Mouse (Mus musculus) MEL (cell line): ENCODE measurements around the gene Ikbkg.

Experiments used
- CHD2 ChIP-seq: IDR thresholded peaks from 2 replicates; pipeline ENCODE4 v1.6.1; 2011; ENCODE audit warnings: low read length, improper control_type of control experiment
- CTCF ChIP-seq, 3 experiments: IDR thresholded peaks in 2 of 3; conservative IDR thresholded peaks in 1 of 3; 2 replicates each; pipeline ENCODE4 v1.5.1; 2011 to 2012; ENCODE audit warnings: low read length in 3 of 3, low read depth in 2 of 3, mild to moderate bottlenecking in 2 of 3, improper control_type of control experiment in 1 of 3, inconsistent platforms in 1 of 3, mixed read lengths in 1 of 3, moderate library complexity in 1 of 3; ENCODE audit not compliant: control insufficient read depth in 1 of 3, insufficient read depth in 1 of 3, poor library complexity in 1 of 3, severe bottlenecking in 1 of 3
- EP300 ChIP-seq, 2 experiments: IDR thresholded peaks; 2 replicates each; pipeline ENCODE4 v1.6.1; 2011; ENCODE audit warnings: improper control_type of control experiment in 2 of 2, low read length in 2 of 2, low read depth in 1 of 2, mild to moderate bottlenecking in 1 of 2
- GATA1 ChIP-seq: IDR thresholded peaks from 2 replicates; pipeline ENCODE4 v1.6.1; 2011; ENCODE audit warnings: low read depth, low read length, improper control_type of control experiment
- HCFC1 ChIP-seq: IDR thresholded peaks from 2 replicates; pipeline ENCODE4 v1.6.1; 2012; ENCODE audit warnings: low read depth, mild to moderate bottlenecking, inconsistent platforms, low read length, improper control_type of control experiment, moderate library complexity
- MAX ChIP-seq: IDR thresholded peaks from 2 replicates; pipeline ENCODE4 v1.6.1; 2011; ENCODE audit warnings: low read length, improper control_type of control experiment
- MAZ ChIP-seq: IDR thresholded peaks from 2 replicates; pipeline ENCODE4 v1.6.1; 2012; ENCODE audit warnings: low read depth, mild to moderate bottlenecking, inconsistent platforms, low read length, improper control_type of control experiment
- MEF2A ChIP-seq: IDR thresholded peaks from 2 replicates; pipeline ENCODE4 v1.6.1; 2014; ENCODE audit warnings: low read depth, mild to moderate bottlenecking, inconsistent platforms, low read length, improper control_type of control experiment; ENCODE audit not compliant: poor library complexity, insufficient replicate concordance, severe bottlenecking; ENCODE audit errors: extremely low read depth
- NELFE ChIP-seq: IDR thresholded peaks from 2 replicates; pipeline ENCODE4 v1.6.1; 2011; ENCODE audit warnings: low read depth, low read length, improper control_type of control experiment
- POLR2A ChIP-seq, 2 experiments: IDR thresholded peaks; 2 replicates each; pipeline ENCODE4 v1.6.1; 2011 to 2012; ENCODE audit warnings: low read length in 2 of 2, mild to moderate bottlenecking in 2 of 2, control low read depth in 1 of 2, improper control_type of control experiment in 1 of 2, low read depth in 1 of 2, moderate library complexity in 1 of 2; ENCODE audit not compliant: control insufficient read depth in 1 of 2, insufficient read depth in 1 of 2, poor library complexity in 1 of 2
- USF2 ChIP-seq, 2 experiments: IDR thresholded peaks; 2 replicates each; pipeline ENCODE4 v1.6.1; 2011 to 2012; ENCODE audit warnings: improper control_type of control experiment in 2 of 2, low read length in 2 of 2, borderline replicate concordance in 1 of 2, inconsistent platforms in 1 of 2, low read depth in 1 of 2, mild to moderate bottlenecking in 1 of 2; ENCODE audit not compliant: insufficient read depth in 1 of 2
- ZNF384 ChIP-seq: IDR thresholded peaks from 2 replicates; pipeline ENCODE4 v1.6.1; 2012; ENCODE audit warnings: low read depth, mild to moderate bottlenecking, inconsistent platforms, low read length, improper control_type of control experiment

DNA sequence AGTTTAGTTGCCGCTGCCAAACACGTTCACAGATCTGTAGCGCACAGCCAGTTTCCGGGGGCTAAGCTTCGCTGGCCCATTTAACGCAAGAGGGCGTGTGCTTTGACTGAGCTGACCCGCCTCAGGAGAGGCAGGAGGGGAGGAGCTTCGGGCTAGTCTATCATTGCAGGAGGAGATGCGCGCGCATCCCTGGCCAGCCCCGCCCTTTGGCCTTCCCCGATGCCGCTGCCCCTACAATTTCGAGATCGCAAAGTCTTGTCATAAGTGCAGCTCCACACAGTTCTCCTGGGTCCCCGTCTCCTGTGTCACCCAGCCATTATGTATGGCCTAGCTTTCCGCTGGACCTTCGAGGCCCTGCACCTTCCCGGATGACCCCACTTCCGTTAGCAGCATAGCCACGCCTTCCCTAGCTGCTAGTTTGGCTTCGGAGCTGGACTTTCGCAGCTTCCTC, 35.8 kb downstream of the Ikbkg start, which contains the start of gene G6pdx:
- TF ChIP-seq NELFE (peak; percentile 84), POLR2A (IDR thresholded peaks at IDR 0.05; ENCODE audit: control insufficient read depth in 1 of 2, insufficient read depth in 1 of 2, low read depth in 1 of 2, low read length in 2 of 2, poor library complexity in 1 of 2) (peak in 1 of 2 experiments; percentile 86; a peak in 2 of 4 replicates), ZNF384 (no peak), CHD2 (no peak), CTCF (IDR thresholded peaks at IDR 0.05 in 2 of 3, conservative IDR thresholded peaks at IDR 0.05 in 1 of 3; ENCODE audit: control insufficient read depth in 1 of 3, insufficient read depth in 1 of 3, low read depth in 2 of 3, low read length in 3 of 3, poor library complexity in 1 of 3, severe bottlenecking in 1 of 3) (no peak), EP300 (IDR thresholded peaks at IDR 0.05; ENCODE audit: low read depth in 1 of 2, low read length in 2 of 2) (no peak), MAX (peak; percentile 41; the same call in 1 of the 2 replicates), USF2 (IDR thresholded peaks at IDR 0.05; ENCODE audit: borderline replicate concordance in 1 of 2, insufficient read depth in 1 of 2, low read depth in 1 of 2, low read length in 2 of 2) (no peak), GATA1 (no peak), MAZ (0 out of 2 replicates have a peak, but pooled peaks have one; percentile 56), MEF2A (no peak), HCFC1 (peak; percentile 57; the same call in 1 of the 2 replicates)
